Mouse (Mus musculus): ENCODE data around the gene Cdc42bpa. TPM values are rescaled to one million over a fixed set of nuclear protein-coding genes. Genes with fewer than 3 reads are reported as not detected.

Cdc42bpa gene
- polyA plus RNA-seq, 1 experiment from 2014 or later, result 15.1 TPM

DNA sequence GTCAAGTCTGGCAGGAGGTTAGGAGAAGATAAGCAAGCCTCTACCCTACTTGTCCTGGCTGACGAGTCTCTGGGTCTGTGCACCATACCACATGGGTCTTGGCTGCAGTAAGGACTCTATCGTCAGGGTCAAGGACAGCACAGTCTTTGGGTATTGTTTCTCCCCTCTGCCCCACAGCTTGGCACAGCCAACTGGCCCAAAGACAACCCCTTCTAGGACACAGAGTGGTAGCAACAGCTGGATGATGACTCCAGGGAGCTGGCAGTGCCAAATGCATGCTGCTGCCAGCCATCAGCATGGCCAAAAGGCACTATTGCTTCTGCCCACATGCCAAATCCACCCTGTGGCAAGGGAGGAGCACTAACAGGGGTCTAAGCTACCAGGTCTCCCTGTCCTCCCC, 211.6 kb downstream of the Cdc42bpa start:
- H3K36me3 ChIP-seq (ENCODE audit: insufficient read depth, low read length), result no peaks in the 10 kb centered on the region
- H3K9ac ChIP-seq (replicated peaks; ENCODE audit: low read length), result no peak overlapping the region
- no peaks in the 10 kb centered on the region for H3K27me3 ChIP-seq (ENCODE audit: insufficient read depth, low read length)
- H3K27ac ChIP-seq (ENCODE audit: low read length), result no peak overlapping the region
- 0 out of 2 replicates have a peak, but pooled peaks cover 7% of the 10 kb centered on the region for H3K4me1 ChIP-seq (ENCODE audit: insufficient read depth, low read length)
- H3K4me3 ChIP-seq (ENCODE audit: low read length), result no peak overlapping the region
- no peak for ATAC-seq (ENCODE audit: low FRiP score, low TSS enrichment)
- 79% methylated on average over 2 of the region's 2 CpGs for WGBS
- H3K4me2 ChIP-seq (replicated peaks; ENCODE audit: low read depth, low read length), result no peak overlapping the region
- H3K9me3 ChIP-seq (ENCODE audit: low read length), result no peaks in the 10 kb centered on the region

DNA sequence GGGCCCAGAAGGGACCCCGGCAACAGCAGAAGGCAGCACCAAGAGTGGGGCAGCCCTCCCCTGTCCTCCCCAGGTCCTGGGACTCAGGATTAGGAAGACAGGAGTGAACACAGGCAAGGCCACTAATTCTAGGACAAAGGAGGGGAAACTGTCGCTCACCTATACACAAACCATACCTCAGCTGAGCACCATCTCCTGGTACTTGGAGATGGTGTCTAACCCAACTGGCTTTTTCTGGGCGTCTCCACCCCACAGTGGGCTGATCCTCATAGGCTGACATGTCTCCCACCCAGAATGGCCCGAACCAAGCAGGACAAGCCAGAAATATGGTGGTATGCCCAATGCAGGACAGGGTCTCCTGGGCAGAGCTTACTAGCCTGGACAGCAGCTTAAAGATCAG, 212.3 kb downstream of the Cdc42bpa start:
- Histone ChIP-seq H3K4me1 (ENCODE audit: insufficient read depth, low read length) (0 out of 2 replicates have a peak, but pooled peaks cover 7% of the 10 kb centered on the region), H3K9me3 (ENCODE audit: low read length) (no peaks in the 10 kb centered on the region), H3K4me2 (replicated peaks; ENCODE audit: low read depth, low read length) (no peak overlapping the region), H3K27me3 (ENCODE audit: insufficient read depth, low read length) (no peaks in the 10 kb centered on the region), H3K36me3 (ENCODE audit: insufficient read depth, low read length) (no peaks in the 10 kb centered on the region), H3K9ac (replicated peaks; ENCODE audit: low read length) (no peak overlapping the region), H3K4me3 (ENCODE audit: low read length) (no peak overlapping the region), H3K27ac (ENCODE audit: low read length) (no peak overlapping the region)
- no peak for ATAC-seq (ENCODE audit: low FRiP score, low TSS enrichment)
- WGBS, result 75% methylated on average over 4 of the region's 4 CpGs

DNA sequence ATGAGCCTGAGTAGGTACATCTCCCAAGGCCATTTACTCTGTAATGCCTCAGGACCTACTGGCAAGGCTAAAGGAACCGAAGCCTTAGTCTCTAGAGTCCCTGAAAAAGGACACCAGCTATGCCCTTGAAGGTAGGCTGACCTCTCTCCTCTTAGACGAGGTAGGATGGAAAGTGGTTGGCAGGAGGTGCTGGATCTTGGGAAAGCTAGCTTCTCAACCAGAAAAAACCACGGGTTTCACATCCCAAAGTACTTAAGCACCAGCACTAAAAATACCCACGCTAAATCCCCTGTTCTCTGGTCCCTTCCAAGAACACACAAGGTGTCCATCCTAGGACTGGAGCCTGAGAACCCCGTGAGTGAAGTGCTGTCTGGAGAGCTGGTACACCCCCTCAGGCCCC, 212.7 kb downstream of the Cdc42bpa start:
- WGBS, result 75% methylated on average over 5 of the region's 5 CpGs
- H3K27ac ChIP-seq (ENCODE audit: low read length), result no peak overlapping the region
- no peaks in the 10 kb centered on the region for H3K36me3 ChIP-seq (ENCODE audit: insufficient read depth, low read length)
- no peak overlapping the region for H3K9ac ChIP-seq (replicated peaks; ENCODE audit: low read length)
- no peak overlapping the region for H3K4me2 ChIP-seq (replicated peaks; ENCODE audit: low read depth, low read length)
- no peak overlapping the region for H3K4me3 ChIP-seq (ENCODE audit: low read length)
- no peaks in the 10 kb centered on the region for H3K27me3 ChIP-seq (ENCODE audit: insufficient read depth, low read length)
- 0 out of 2 replicates have a peak, but pooled peaks cover 7% of the 10 kb centered on the region for H3K4me1 ChIP-seq (ENCODE audit: insufficient read depth, low read length)
- no peaks in the 10 kb centered on the region for H3K9me3 ChIP-seq (ENCODE audit: low read length)
- no peak for ATAC-seq (ENCODE audit: low FRiP score, low TSS enrichment)

DNA sequence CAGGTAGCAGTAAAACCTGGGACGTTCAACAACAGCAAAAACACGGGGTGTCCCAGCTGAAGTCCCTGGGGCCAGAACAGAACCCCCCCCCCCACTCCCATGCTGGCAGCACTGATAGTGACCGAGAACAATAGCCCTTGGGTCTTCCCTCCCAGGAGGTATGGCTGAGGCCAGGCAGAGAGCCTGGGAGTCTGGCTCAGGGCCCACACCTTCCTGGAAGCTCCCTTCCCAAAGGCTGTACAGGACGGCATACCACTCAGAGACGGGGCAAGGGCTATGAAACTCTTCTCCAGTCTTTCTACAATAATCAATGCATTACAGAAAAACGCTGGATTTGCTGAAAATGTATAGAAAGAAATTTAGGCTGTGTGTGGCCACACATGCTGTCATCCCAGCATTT, 214.4 kb downstream of the Cdc42bpa start:
- H3K4me2 ChIP-seq (replicated peaks; ENCODE audit: low read depth, low read length), result no peak overlapping the region
- ATAC-seq (ENCODE audit: low FRiP score, low TSS enrichment), result no peak

DNA sequence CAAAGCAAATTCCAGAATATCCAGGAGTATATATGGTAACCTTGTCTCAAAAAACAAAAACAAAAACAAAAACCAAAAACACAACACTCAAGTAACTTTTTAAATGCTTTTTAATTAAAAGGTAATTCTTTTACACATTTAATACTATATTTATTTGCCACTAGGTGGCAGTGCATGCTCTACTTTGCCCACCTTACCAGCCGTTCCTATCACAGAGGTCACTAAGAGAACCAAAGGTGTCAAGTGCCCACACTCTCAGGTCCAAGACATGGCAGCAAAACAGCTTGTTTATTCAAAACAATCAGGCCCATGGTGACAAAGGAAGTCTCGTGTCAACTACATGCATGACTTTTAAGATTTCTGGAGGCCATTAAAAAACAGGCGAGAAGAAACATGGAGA, 214.9 kb downstream of the Cdc42bpa start:
- Histone ChIP-seq H3K27me3 (ENCODE audit: insufficient read depth, low read length) (no peaks in the 10 kb centered on the region), H3K36me3 (ENCODE audit: insufficient read depth, low read length) (no peaks in the 10 kb centered on the region), H3K4me2 (replicated peaks; ENCODE audit: low read depth, low read length) (no peak overlapping the region), H3K9ac (replicated peaks; ENCODE audit: low read length) (no peak overlapping the region), H3K9me3 (ENCODE audit: low read length) (no peaks in the 10 kb centered on the region), H3K27ac (ENCODE audit: low read length) (no peak overlapping the region), H3K4me1 (ENCODE audit: insufficient read depth, low read length) (0 out of 2 replicates have a peak, but pooled peaks cover 7% of the 10 kb centered on the region), H3K4me3 (ENCODE audit: low read length) (no peak overlapping the region)
- 34% methylated on average over 3 of the region's 3 CpGs for WGBS
- no peak; the same call in 1 of the 2 replicates for ATAC-seq (ENCODE audit: low FRiP score, low TSS enrichment)

More for the DNA sequence above, 214.4 kb downstream of the Cdc42bpa start:
- no peak overlapping the region for H3K9ac ChIP-seq (replicated peaks; ENCODE audit: low read length)
- H3K27ac ChIP-seq (ENCODE audit: low read length), result no peak overlapping the region
- no peak overlapping the region for H3K4me3 ChIP-seq (ENCODE audit: low read length)
- H3K4me1 ChIP-seq (ENCODE audit: insufficient read depth, low read length), result 0 out of 2 replicates have a peak, but pooled peaks cover 7% of the 10 kb centered on the region
- H3K9me3 ChIP-seq (ENCODE audit: low read length), result no peaks in the 10 kb centered on the region
- no peaks in the 10 kb centered on the region for H3K27me3 ChIP-seq (ENCODE audit: insufficient read depth, low read length)
- WGBS, result 67% methylated on average over 6 of the region's 6 CpGs
- H3K36me3 ChIP-seq (ENCODE audit: insufficient read depth, low read length), result no peaks in the 10 kb centered on the region

DNA sequence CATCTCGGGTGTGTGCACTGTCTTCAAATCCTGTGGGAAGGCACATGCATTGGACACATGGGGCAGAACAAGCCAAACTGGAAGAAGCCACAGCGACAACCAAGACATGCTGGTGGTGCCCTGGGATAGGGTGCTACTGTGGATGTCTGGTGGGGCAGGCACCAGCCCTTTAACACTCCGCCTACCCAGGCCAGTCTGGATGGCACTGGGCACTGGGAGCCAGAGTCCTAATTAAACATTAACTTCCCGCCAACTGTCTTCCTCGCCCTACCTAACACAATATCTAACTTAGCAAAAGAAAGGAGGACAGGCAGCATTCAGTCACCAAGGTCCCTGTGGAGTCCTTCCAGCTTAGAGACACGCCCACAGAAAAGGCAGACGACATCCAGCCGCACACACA, 215.4 kb downstream of the Cdc42bpa start:
- no peaks in the 10 kb centered on the region for H3K36me3 ChIP-seq (ENCODE audit: insufficient read depth, low read length)
- no peaks in the 10 kb centered on the region for H3K9me3 ChIP-seq (ENCODE audit: low read length)
- no peak overlapping the region; the same call in 1 of the 2 replicates for H3K9ac ChIP-seq (replicated peaks; ENCODE audit: low read length)
- no peak overlapping the region for H3K4me3 ChIP-seq (ENCODE audit: low read length)
- H3K4me2 ChIP-seq (replicated peaks; ENCODE audit: low read depth, low read length), result no peak overlapping the region
- 49% methylated on average over 8 of the region's 8 CpGs for WGBS
- peak overlapping the region; percentile 62 for H3K27ac ChIP-seq (ENCODE audit: low read length)
- 0 out of 2 replicates have a peak, but pooled peaks cover 7% of the 10 kb centered on the region for H3K4me1 ChIP-seq (ENCODE audit: insufficient read depth, low read length)
- ATAC-seq (ENCODE audit: low FRiP score, low TSS enrichment), result peak; percentile 90
- no peaks in the 10 kb centered on the region for H3K27me3 ChIP-seq (ENCODE audit: insufficient read depth, low read length)

DNA sequence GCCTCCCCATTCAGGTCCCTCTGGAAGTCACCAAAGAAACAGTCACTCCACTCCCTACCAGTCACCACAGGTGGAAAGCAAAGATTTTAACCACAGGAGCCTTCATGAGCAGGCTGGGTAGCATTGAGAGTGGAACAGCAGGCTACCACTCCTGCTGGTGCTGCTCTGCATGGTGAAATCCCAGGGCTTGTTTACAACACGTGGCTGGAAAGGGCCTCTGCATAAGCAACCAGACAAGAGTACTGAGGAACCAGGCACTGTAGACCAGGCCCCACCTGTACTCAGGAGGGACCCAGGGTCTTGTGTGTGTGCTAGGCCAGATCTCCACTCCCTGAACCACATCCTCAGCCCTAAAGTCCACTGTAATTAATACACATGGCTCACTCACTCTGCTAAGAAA, 216.5 kb downstream of the Cdc42bpa start:
- WGBS, result 23% methylated on average over 1 of the region's 1 CpGs
- no peak for ATAC-seq (ENCODE audit: low FRiP score, low TSS enrichment)
- Histone ChIP-seq H3K4me3 (ENCODE audit: low read length) (no peak overlapping the region), H3K27me3 (ENCODE audit: insufficient read depth, low read length) (no peaks in the 10 kb centered on the region), H3K4me2 (replicated peaks; ENCODE audit: low read depth, low read length) (no peak overlapping the region), H3K36me3 (ENCODE audit: insufficient read depth, low read length) (no peaks in the 10 kb centered on the region), H3K27ac (ENCODE audit: low read length) (no peak overlapping the region), H3K9me3 (ENCODE audit: low read length) (no peaks in the 10 kb centered on the region), H3K9ac (replicated peaks; ENCODE audit: low read length) (no peak overlapping the region), H3K4me1 (ENCODE audit: insufficient read depth, low read length) (0 out of 2 replicates have a peak, but pooled peaks cover 7% of the 10 kb centered on the region)

DNA sequence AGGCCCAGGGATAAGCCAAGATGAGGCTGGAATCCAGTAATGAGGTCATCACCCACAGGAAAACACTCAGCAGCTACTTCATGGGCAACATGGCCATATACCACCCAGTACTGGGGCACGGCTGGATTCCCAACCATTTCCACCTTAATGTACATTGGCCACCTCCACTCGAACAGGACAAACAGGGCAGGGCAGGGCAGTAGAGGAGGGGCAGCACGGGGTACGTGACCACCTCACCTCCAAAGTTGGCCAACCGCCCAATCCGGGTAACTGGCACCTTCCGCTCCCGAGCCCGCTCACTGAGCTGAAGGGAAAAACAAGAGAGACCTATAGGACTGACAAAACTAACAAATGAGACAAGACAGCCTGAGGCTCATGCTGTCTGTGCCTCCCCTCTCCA, 218.1 kb downstream of the Cdc42bpa start:
- Histone ChIP-seq H3K4me1 (ENCODE audit: insufficient read depth, low read length) (0 out of 2 replicates have a peak, but pooled peaks cover 7% of the 10 kb centered on the region), H3K9me3 (ENCODE audit: low read length) (no peaks in the 10 kb centered on the region), H3K27me3 (ENCODE audit: insufficient read depth, low read length) (no peaks in the 10 kb centered on the region), H3K9ac (replicated peaks; ENCODE audit: low read length) (no peak overlapping the region), H3K4me2 (replicated peaks; ENCODE audit: low read depth, low read length) (no peak overlapping the region), H3K27ac (ENCODE audit: low read length) (no peak overlapping the region), H3K36me3 (ENCODE audit: insufficient read depth, low read length) (no peaks in the 10 kb centered on the region), H3K4me3 (ENCODE audit: low read length) (no peak overlapping the region)
- no peak for ATAC-seq (ENCODE audit: low FRiP score, low TSS enrichment)
- 91% methylated on average over 9 of the region's 9 CpGs for WGBS

DNA sequence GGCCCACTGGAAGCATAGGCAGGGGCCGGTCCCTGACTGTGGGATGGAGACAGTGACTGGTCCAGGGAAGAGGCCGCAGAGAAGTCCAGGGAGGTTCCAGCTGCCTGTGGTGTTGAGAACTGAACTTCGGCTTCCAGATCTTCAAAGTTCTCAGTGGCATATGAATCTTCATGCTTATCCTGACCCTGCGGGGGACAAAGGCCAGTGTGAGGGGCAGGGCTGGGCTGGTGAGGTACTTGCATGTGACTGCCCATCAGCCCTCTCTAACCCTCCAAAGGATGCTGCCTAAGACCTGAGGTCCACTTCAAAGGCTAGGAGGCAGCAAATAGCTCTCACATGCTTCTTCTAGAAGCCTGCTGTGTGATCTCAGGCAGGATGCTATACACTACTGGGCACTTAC, 218.8 kb downstream of the Cdc42bpa start:
- Histone ChIP-seq H3K4me3 (ENCODE audit: low read length) (no peak overlapping the region), H3K36me3 (ENCODE audit: insufficient read depth, low read length) (no peaks in the 10 kb centered on the region), H3K4me1 (ENCODE audit: insufficient read depth, low read length) (0 out of 2 replicates have a peak, but pooled peaks cover 7% of the 10 kb centered on the region), H3K9ac (replicated peaks; ENCODE audit: low read length) (no peak overlapping the region), H3K4me2 (replicated peaks; ENCODE audit: low read depth, low read length) (no peak overlapping the region), H3K27me3 (ENCODE audit: insufficient read depth, low read length) (no peaks in the 10 kb centered on the region), H3K27ac (ENCODE audit: low read length) (no peak overlapping the region), H3K9me3 (ENCODE audit: low read length) (no peaks in the 10 kb centered on the region)
- no peak for ATAC-seq (ENCODE audit: low FRiP score, low TSS enrichment)
- 89% methylated on average over 4 of the region's 4 CpGs for WGBS

DNA sequence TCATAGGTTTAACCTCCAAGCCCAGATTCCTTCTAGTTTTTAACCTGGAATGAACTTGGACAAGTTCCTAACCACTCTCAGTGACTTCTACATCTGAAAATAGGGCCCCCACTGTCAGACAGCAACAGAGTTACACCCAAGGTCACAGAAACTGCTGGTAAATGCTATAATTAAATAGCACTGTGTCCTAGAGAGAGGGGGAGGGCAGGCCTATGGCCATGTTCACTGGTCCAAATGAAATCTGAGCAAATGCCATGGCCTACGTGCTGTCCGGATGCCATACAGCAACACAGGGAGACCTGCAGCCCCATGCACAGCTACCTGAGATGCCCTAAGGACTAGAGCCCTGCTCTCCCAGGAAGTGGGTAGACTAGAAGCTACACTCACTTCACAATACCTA, 219.6 kb downstream of the Cdc42bpa start:
- no peak overlapping the region for H3K9ac ChIP-seq (replicated peaks; ENCODE audit: low read length)
- no peak overlapping the region for H3K4me2 ChIP-seq (replicated peaks; ENCODE audit: low read depth, low read length)
- 69% methylated on average over 2 of the region's 2 CpGs for WGBS
- 0 out of 2 replicates have a peak, but pooled peaks cover 7% of the 10 kb centered on the region for H3K4me1 ChIP-seq (ENCODE audit: insufficient read depth, low read length)
- H3K4me3 ChIP-seq (ENCODE audit: low read length), result no peak overlapping the region
- no peaks in the 10 kb centered on the region for H3K9me3 ChIP-seq (ENCODE audit: low read length)
- no peak for ATAC-seq (ENCODE audit: low FRiP score, low TSS enrichment)
- no peaks in the 10 kb centered on the region for H3K27me3 ChIP-seq (ENCODE audit: insufficient read depth, low read length)
- H3K27ac ChIP-seq (ENCODE audit: low read length), result no peak overlapping the region
- no peaks in the 10 kb centered on the region for H3K36me3 ChIP-seq (ENCODE audit: insufficient read depth, low read length)

All from kidney, embryonic 16.5 days (tissue).